Mouse (Mus musculus) liver, postnatal 0 days (tissue): ENCODE data around the gene Slu7. TPM values are rescaled to one million over a fixed set of nuclear protein-coding genes. Genes with fewer than 3 reads are reported as not detected.

Experiments
- ATAC-seq: fragments of 200-750 bp; cut with Nextera tagmentation; 2 replicates; pipeline ENCODE4 v1.8.0; 2017; ENCODE audit warnings: mild to moderate bottlenecking, moderate library complexity
- DNase-seq: peaks from one replicate; pipeline ENCODE4 v3.0.0-alpha.2; 2016
- H3K27ac ChIP-seq: fragments of 300-500 bp; sonication (generic); 2 replicates; pipeline ENCODE4 v1.5.1; 2014; ENCODE audit warnings: antibody characterized with exemption, moderate library complexity, mild to moderate bottlenecking, low read depth
- H3K27me3 ChIP-seq: fragments of 300-500 bp; sonication (generic); 2 replicates; pipeline ENCODE4 v1.6.1; 2014; ENCODE audit warnings: low read length, control low read depth, mixed read lengths; ENCODE audit not compliant: insufficient read depth
- H3K36me3 ChIP-seq: fragments of 300-500 bp; sonication (generic); replicated peaks from 2 replicates; pipeline ENCODE4 v1.6.1; 2014; ENCODE audit warnings: mild to moderate bottlenecking, control low read depth, low read length, moderate library complexity, mixed read lengths; ENCODE audit not compliant: insufficient read depth
- H3K4me1 ChIP-seq: fragments of 300-500 bp; sonication (generic); 2 replicates; pipeline ENCODE4 v1.6.1; 2014; ENCODE audit warnings: antibody characterized with exemption, mild to moderate bottlenecking, control low read depth; ENCODE audit not compliant: insufficient read depth
- H3K4me2 ChIP-seq: fragments of 300-500 bp; sonication (generic); 2 replicates; pipeline ENCODE4 v1.6.1; 2014; ENCODE audit warnings: low read depth, mild to moderate bottlenecking, low read length, moderate library complexity, mixed read lengths
- H3K4me3 ChIP-seq: fragments of 300-500 bp; sonication (generic); 2 replicates; pipeline ENCODE4 v1.5.1; 2014; ENCODE audit warnings: low read depth, low read length
- H3K9ac ChIP-seq: fragments of 300-500 bp; sonication (generic); replicated peaks from 2 replicates; pipeline ENCODE4 v1.6.1; 2014; ENCODE audit warnings: mild to moderate bottlenecking, moderate library complexity
- H3K9me3 ChIP-seq: fragments of 300-500 bp; sonication (generic); 2 replicates; pipeline ENCODE4 v1.6.1; 2016; ENCODE audit warnings: mild to moderate bottlenecking, control low read depth, low read length, mixed read lengths
- CTCF ChIP-seq: sonication (generic); IDR thresholded peaks from 2 replicates; pipeline ENCODE4 v1.5.1; 2016; ENCODE audit warnings: antibody characterized with exemption, low read depth
- EP300 ChIP-seq: IDR thresholded peaks from 2 replicates; pipeline ENCODE4 v1.6.1; 2016; ENCODE audit warnings: antibody characterized with exemption, low read depth, mild to moderate bottlenecking
- WGBS: fragments of 180-500 bp; shearing (Covaris S2); extraction: QIAGEN DNeasy Blood & Tissue Kit; methylation state at CpG from one replicate; pipeline ENCODE4 v1.1.7; 2014; ENCODE audit not compliant: insufficient replicate concordance; 5-methylcytosine and 5-hydroxymethylcytosine counted together
- polyA plus RNA-seq: library from polyadenylated mRNA; unstranded; fragments of >200 nt; fragmentation: Nextera tagmentation; extraction: Ambion mirVana; gene quantifications from 2 replicates; pipeline ENCODE4 v1.2.1, GENCODE M21; 2015

The Slu7 gene
- polyA plus RNA-seq, 1 experiment from 2014 or later = 20.3 TPM

DNA sequence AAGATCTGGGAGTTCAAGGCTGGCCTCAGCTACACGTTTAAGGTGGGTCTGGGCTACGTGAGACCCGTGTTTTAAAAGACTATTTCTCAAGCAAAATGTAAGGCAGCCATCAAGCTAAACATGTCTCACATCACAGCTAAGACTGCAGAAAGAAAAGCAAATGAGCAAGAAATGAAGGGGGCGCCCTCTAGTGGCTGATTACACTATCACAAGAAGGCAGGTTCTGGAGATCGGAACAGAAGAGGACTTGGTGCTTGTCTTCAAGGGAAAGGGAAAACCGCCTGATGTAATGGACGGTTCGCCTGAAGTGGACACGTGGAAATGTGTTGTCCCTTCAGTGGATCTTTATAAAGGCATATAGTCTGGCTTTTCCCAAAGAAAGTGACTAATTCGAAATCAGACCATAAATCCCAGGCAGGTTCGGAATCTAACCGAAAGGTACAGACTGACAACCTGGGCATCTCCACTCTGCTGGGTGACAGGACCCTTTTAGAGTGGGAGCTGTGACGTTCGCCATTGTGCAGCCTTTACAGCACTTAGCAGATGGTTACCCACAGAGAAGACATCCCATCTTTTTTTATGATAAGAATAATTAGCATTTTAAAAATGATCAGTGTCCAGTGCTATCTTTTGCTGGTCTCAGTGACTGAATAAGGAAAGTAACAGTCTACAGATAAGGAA lies 20.6 kb upstream of the Slu7 start:
- no peaks in the 10 kb centered on the region for H3K36me3 ChIP-seq
- no peak overlapping the region for H3K9ac ChIP-seq
- ATAC-seq (no peak), DNase-seq (peak; percentile 76)
- WGBS = 22% methylated on average over 14 of the region's 14 CpGs
- no peak overlapping the region for H3K27ac ChIP-seq
- H3K4me3 ChIP-seq = no peak overlapping the region
- no peak for TF ChIP-seq EP300
- TF ChIP-seq CTCF = peak; percentile 90
- no peaks in the 10 kb centered on the region for H3K4me1 ChIP-seq
- H3K9me3 ChIP-seq = no peaks in the 10 kb centered on the region
- H3K4me2 ChIP-seq = no peak overlapping the region
- no peaks in the 10 kb centered on the region for H3K27me3 ChIP-seq

DNA sequence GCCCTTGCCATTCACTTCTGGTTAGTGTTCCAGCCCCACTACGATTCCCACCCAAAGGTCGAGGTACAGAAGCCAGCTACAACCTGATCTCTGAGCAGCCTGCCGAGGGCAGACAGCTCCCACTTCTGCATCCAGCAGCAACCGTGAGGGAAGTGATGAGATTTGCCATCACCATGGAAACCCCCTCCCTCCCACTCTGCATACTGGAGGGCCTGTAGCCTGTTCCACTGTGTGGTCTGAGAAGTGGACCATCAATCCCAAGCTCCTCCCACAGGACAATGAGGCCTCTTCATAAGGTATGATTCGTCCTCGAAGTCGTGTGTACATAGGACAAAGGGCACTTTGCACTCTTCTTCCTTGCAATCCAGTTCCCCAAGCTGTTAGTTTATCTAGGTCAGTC lies 16.3 kb upstream of the Slu7 start:
- ATAC-seq (no peak), DNase-seq (no peak)
- Histone ChIP-seq H3K4me2 (no peak overlapping the region), H3K4me3 (no peak overlapping the region), H3K27ac (no peak overlapping the region), H3K9ac (no peak overlapping the region), H3K36me3 (peaks cover 8% of the 10 kb centered on the region), H3K9me3 (no peaks in the 10 kb centered on the region), H3K27me3 (no peaks in the 10 kb centered on the region), H3K4me1 (no peaks in the 10 kb centered on the region)
- TF ChIP-seq CTCF = no peak
- no peak for TF ChIP-seq EP300
- 60% methylated on average over 7 of the region's 7 CpGs for WGBS

DNA sequence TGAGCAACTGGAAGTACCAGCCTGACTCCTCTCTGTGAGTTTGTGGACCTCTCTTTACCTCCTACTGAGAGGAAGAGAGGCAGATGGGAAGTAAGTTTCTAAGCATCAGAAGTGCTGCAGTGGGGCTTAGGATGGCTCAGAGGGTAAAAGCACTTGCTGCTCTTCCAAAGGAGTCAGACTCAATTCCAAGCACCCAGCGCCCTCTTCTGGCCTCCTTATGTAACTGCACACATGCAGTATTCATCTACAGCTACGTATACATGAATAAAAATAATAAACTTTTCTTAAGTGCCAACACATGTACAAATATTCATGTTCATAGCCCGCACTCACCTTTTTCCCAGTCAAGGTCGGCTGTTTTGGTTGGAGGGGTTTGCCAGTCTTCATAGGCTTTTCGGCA lies 9.2 kb upstream of the Slu7 start:
- Histone ChIP-seq H3K27me3 (no peaks in the 10 kb centered on the region), H3K4me1 (peaks cover 11% of the 10 kb centered on the region), H3K27ac (no peak overlapping the region), H3K9me3 (no peaks in the 10 kb centered on the region), H3K9ac (no peak overlapping the region), H3K4me3 (no peak overlapping the region), H3K36me3 (peaks cover 15% of the 10 kb centered on the region), H3K4me2 (no peak overlapping the region)
- WGBS = 72% methylated on average over 5 of the region's 5 CpGs
- TF ChIP-seq EP300 = no peak
- peak; percentile 62 for TF ChIP-seq CTCF
- DNase-seq (no peak), ATAC-seq (no peak)

DNA sequence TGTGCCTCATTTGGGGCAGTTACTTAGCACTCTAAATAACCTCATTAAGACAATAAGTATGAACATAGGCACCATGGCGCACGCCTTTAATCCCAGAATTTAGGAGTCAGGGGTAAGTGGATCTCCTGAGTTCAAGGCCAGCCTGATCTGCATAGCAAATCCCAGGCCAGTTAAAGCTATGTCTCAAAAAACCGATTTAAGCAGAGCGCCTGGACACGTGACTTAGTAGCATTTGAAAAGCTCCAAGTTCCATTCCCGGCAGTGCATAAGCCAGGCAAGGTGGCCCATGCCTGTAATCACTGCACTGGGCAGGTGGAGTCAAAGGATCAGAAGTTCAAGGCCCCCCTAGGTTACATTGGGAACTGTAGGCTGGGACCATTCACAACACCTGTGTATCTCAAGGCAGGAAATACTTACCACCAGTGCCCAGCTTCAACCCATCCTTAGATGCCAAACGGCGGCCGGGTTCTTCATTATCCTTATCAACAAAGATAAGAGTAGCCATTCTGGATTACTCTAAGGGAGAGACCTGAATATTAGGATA lies 8.3 kb upstream of the Slu7 start:
- TF ChIP-seq CTCF (no peak), EP300 (no peak)
- Histone ChIP-seq H3K4me3 (peak overlapping the region; percentile 63), H3K27ac (no peak overlapping the region; the same call in 1 of the 2 replicates), H3K4me2 (peak overlapping the region; percentile 76), H3K4me1 (peaks cover 11% of the 10 kb centered on the region), H3K27me3 (no peaks in the 10 kb centered on the region), H3K9ac (peak overlapping the region; percentile 78), H3K9me3 (no peaks in the 10 kb centered on the region), H3K36me3 (peaks cover 12% of the 10 kb centered on the region)
- WGBS = 72% methylated on average over 9 of the region's 9 CpGs
- DNase-seq (no peak), ATAC-seq (no peak)

DNA sequence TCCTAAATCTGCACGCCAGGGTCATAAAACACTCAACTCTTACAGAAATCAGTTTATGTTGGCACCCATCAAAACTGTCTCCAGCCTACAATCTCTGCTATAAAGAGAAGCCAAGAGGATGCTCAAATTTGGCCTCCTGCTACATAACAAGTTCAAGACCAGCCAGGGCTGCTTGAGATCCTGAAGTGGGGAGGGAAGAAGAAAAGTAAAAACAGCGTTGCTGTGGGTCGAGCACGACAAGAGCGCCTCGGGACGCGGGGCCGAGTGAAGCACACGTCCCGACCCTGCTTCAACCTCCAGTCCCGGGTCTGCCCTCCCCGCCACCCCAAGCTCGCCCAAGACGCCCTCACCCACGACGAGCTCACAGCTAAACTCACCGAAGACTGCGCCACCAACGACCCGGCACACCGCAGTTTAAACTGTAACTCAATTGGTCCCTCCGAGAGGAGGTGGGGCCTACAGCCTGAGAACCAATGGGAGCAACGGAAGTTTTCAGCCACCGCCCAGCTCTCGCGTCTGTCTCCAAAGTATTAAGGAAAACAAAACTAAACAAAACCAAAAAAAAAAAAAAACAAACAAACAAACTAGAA lies 7.6 kb upstream of the Slu7 start, which contains the start of gene Pttg1:
Gene Pttg1 (minus strand): TSS at position 428 of the 590 bp plus-strand sequence.
- Histone ChIP-seq H3K4me3 (peak within 1 kb of the TSS; percentile 63), H3K9me3 (no peaks in the 10 kb centered on the region), H3K36me3 (peaks cover 8% of the 10 kb centered on the region), H3K4me1 (peaks cover 11% of the 10 kb centered on the region), H3K27ac (peak within 1 kb of the TSS; percentile 90), H3K4me2 (peak within 1 kb of the TSS; percentile 76), H3K9ac (peak within 1 kb of the TSS; percentile 78), H3K27me3 (no peaks in the 10 kb centered on the region)
- WGBS = 3% methylated on average over 27 of the region's 27 CpGs
- ATAC-seq (peak; percentile 99), DNase-seq (peak; percentile 88)
- TF ChIP-seq CTCF (no peak; the same call in 1 of the 2 replicates), EP300 (no peak; the same call in 1 of the 2 replicates)

DNA sequence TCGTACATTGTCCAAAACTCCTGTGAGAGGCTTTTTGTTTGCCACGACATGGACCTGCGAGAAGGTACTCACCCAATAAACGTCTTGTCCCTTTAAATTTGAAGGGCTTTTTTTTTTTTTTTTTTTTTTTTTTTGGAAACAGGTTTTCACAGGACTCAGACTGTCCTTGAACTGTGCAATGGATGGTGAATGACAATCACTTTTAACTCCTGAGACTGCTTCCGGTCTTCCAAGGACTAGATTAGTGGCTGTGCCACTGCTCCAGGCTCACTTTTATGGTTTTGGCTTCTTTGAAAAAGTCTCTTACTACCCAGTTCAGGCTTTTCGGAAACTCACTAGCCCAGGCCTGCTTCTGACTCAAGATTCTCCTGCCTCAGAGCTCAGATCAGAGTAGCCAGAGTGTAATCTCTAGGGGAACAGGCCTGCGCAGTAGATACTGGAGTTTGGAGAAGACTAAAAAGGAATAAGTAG lies 7.1 kb upstream of the Slu7 start:
- peak; percentile 73 for ATAC-seq
- no peak; the same call in 1 of the 2 replicates for TF ChIP-seq EP300
- TF ChIP-seq CTCF = no peak
- Histone ChIP-seq H3K4me3 (peak overlapping the region; percentile 63), H3K27ac (peak overlapping the region; percentile 90), H3K9ac (peak overlapping the region; percentile 78), H3K36me3 (peaks cover 7% of the 10 kb centered on the region), H3K4me1 (peaks cover 11% of the 10 kb centered on the region), H3K4me2 (peak overlapping the region; percentile 76), H3K9me3 (no peaks in the 10 kb centered on the region), H3K27me3 (no peaks in the 10 kb centered on the region)
- DNase-seq = no peak
- 14% methylated on average over 7 of the region's 7 CpGs for WGBS
